Mouse (Mus musculus) granulocyte monocyte progenitor cell, adult 5-6 weeks (primary cell): ENCODE measurements at regions not wholly inside any gene's neighbourhood (a gene's known extent, or its start where the extent isn't known, plus 50 kb on each side); places are given as distances from the start of the nearest gene placed in this dataset.
"Not testable (repeated sequence)": the region's sequence is repeated elsewhere in the genome, so short reads cannot be mapped to it uniquely, and the experiment has no call there.

Source experiments
- ATAC-seq: replicated peaks from 2 replicates; pipeline ENCODE4 v1.8.0; 2016; ENCODE audit warnings: mild to moderate bottlenecking, moderate TSS enrichment, inconsistent platforms; ENCODE audit not compliant: poor library complexity, severe bottlenecking

GRCm38 (mm10) chr7:111846417-111846816 is 66.6 kb upstream of the Galnt18 start:
- ATAC-seq = no peak

- no peak for ATAC-seq
Observed at GRCm38 (mm10) chr7:111843715-111844114, 63.9 kb upstream of the Galnt18 start.

GRCm38 (mm10) chr7:111840826-111841225 is 61.0 kb upstream of the Galnt18 start:
- ATAC-seq = no peak

- no peak for ATAC-seq
Observed at GRCm38 (mm10) chr7:111838162-111838561, 58.4 kb upstream of the Galnt18 start.

GRCm38 (mm10) chr7:111834356-111834755 is 54.6 kb upstream of the Galnt18 start:
- ATAC-seq = not testable (repeated sequence)

GRCm38 (mm10) chr7:111829931-111830330 is 50.2 kb upstream of the Galnt18 start:
- ATAC-seq = no peak
